Mouse (Mus musculus) embryonic fibroblast, embryonic 13.5 days (primary cell): Measurements from ENCODE around the gene Vezt.

Experiments
- CTCF ChIP-seq: IDR thresholded peaks from 2 replicates; pipeline ENCODE4 v1.5.1; 2011; ENCODE audit warnings: mild to moderate bottlenecking, control low read depth, low read length, moderate library complexity, borderline replicate concordance; ENCODE audit not compliant: insufficient read depth
- POLR2A ChIP-seq: IDR thresholded peaks from 2 replicates; pipeline ENCODE4 v1.6.1; 2011; ENCODE audit warnings: low read depth, mild to moderate bottlenecking, control low read depth, low read length, moderate library complexity

- TF ChIP-seq POLR2A: no peak
- TF ChIP-seq CTCF: no peak
Measured at GRCm38 (mm10) chr10:94038366-94039260, 3.0 kb upstream of the Vezt start.
